Mouse (Mus musculus) lung, embryonic 15.5 days (tissue): Measurements from ENCODE around the gene Plin4. TPM values are rescaled to one million over a fixed set of nuclear protein-coding genes. Genes with fewer than 3 reads are reported as not detected.

Experiments
- ATAC-seq: fragments of 200-750 bp; cut with Nextera tagmentation; 2 replicates; pipeline ENCODE4 v1.8.0; 2017; ENCODE audit warnings: moderate number of reproducible peaks, borderline replicate concordance; ENCODE audit not compliant: low FRiP score, low TSS enrichment; ENCODE audit errors: extremely low read depth
- H3K27ac ChIP-seq: fragments of 300-500 bp; sonication (generic); 2 replicates; pipeline ENCODE4 v1.5.1; 2015; ENCODE audit warnings: moderate library complexity, mild to moderate bottlenecking, inconsistent platforms
- H3K27me3 ChIP-seq: fragments of 300-500 bp; sonication (generic); 2 replicates; pipeline ENCODE4 v1.6.1; 2015; ENCODE audit warnings: inconsistent platforms
- H3K36me3 ChIP-seq: fragments of 300-500 bp; sonication (generic); 2 replicates; pipeline ENCODE4 v1.6.1; 2015; ENCODE audit warnings: inconsistent platforms
- H3K4me1 ChIP-seq: fragments of 300-500 bp; sonication (generic); 2 replicates; pipeline ENCODE4 v1.6.1; 2015; ENCODE audit warnings: inconsistent platforms
- H3K4me2 ChIP-seq: fragments of 300-500 bp; sonication (generic); 2 replicates; pipeline ENCODE4 v1.6.1; 2015; ENCODE audit warnings: inconsistent platforms, mild to moderate bottlenecking, moderate library complexity
- H3K4me3 ChIP-seq: fragments of 300-500 bp; sonication (generic); 2 replicates; pipeline ENCODE4 v1.5.1; 2015; ENCODE audit warnings: mild to moderate bottlenecking, inconsistent platforms
- H3K9ac ChIP-seq: fragments of 300-500 bp; sonication (generic); 2 replicates; pipeline ENCODE4 v1.6.1; 2015; ENCODE audit warnings: inconsistent platforms
- H3K9me3 ChIP-seq: fragments of 300-500 bp; sonication (generic); 2 replicates; pipeline ENCODE4 v1.6.1; 2016; ENCODE audit warnings: inconsistent platforms
- WGBS: fragments of 180-500 bp; shearing (Covaris S2); methylation state at CpG from one replicate; pipeline ENCODE4 v1.1.7; 2015; 5-methylcytosine and 5-hydroxymethylcytosine counted together
- polyA plus RNA-seq: library from polyadenylated mRNA; unstranded; fragments of >200 nt; fragmentation: Nextera tagmentation; extraction: Ambion mirVana; gene quantifications from 2 replicates; pipeline ENCODE4 v1.2.1, GENCODE M21; 2015

The Plin4 gene
- polyA plus RNA-seq, 1 experiment from 2014 or later, result 0.19 TPM

DNA sequence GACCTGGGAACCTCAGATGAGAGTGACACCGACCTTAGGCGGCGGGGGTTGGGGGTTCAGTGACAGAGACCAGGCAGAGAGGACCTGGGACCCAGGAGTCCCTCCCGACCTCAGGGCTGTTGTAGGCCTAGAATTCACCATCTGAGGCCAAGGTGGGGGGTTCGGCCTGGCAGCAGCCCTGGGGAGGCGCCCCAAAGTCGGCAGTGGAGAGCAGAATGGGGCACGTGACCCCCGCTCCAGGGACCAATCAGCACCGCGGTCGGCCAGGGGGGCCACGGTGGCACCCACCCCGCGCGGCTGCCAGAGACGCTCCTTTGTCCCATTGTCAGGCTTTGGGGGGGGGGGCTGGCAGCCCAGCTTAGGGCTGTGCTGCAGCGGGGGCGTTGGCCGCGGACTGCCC lies 29.8 kb upstream of the Plin4 start:
- peak overlapping the region; percentile 42; the same call in 1 of the 2 replicates for H3K9ac ChIP-seq
- H3K4me2 ChIP-seq, result peak overlapping the region; percentile 100
- H3K9me3 ChIP-seq, result no peaks in the 10 kb centered on the region
- no peaks in the 10 kb centered on the region for H3K36me3 ChIP-seq
- ATAC-seq, result 0 out of 2 replicates have a peak, but pooled peaks have one; percentile 10
- peaks cover 30% of the 10 kb centered on the region for H3K4me1 ChIP-seq
- H3K27me3 ChIP-seq, result peaks cover 59% of the 10 kb centered on the region
- WGBS, result 9% methylated on average over 21 of the region's 21 CpGs
- peak overlapping the region; percentile 67 for H3K4me3 ChIP-seq
- no peak overlapping the region for H3K27ac ChIP-seq

GRCm38 (mm10) chr17:56137839-56138613 lies 28.4 kb upstream of the Plin4 start:
- Histone ChIP-seq H3K9ac (no peak overlapping the region), H3K4me2 (peak overlapping the region; percentile 42; the same call in 1 of the 2 replicates), H3K4me3 (no peak overlapping the region), H3K27ac (no peak overlapping the region), H3K36me3 (no peaks in the 10 kb centered on the region), H3K27me3 (peaks cover 46% of the 10 kb centered on the region), H3K9me3 (no peaks in the 10 kb centered on the region), H3K4me1 (peaks cover 41% of the 10 kb centered on the region)
- no peak for ATAC-seq
- 20% methylated on average over 25 of the region's 25 CpGs for WGBS

- Histone ChIP-seq H3K9me3 (no peaks in the 10 kb centered on the region), H3K36me3 (no peaks in the 10 kb centered on the region), H3K27ac (no peak overlapping the region), H3K9ac (no peak overlapping the region), H3K4me2 (no peak overlapping the region), H3K4me3 (no peak overlapping the region), H3K4me1 (peaks cover 31% of the 10 kb centered on the region), H3K27me3 (peaks cover 32% of the 10 kb centered on the region)
- WGBS, result 72% methylated on average over 7 of the region's 7 CpGs
- ATAC-seq, result no peak
These were observed 27.0 kb upstream of the Plin4 start for GRCm38 (mm10) chr17:56136558-56136957.

DNA sequence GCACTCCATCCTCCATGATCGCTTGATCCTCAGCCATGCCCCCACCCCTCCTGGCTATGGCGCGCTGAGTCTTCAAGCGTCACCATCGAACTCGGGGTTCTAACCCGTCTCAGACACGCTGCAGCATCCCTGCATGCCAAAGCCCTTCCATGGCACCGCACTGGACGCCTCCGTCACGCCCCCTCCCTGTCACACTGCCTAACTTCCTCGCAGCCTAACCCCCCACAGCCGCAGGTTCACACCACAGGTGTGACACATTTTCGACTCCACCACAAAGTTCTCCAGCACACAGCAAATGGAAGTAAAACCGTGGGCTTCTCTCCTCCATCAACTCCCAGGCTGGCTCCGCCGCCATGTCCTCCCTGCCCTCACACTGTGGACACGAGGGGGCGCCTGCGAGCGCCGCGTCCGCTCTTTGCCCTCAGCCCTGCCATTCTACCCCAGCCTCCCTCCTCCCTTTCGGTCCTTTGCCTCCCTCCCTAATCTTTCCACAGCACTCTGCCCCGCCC lies 24.9 kb upstream of the Plin4 start:
- Histone ChIP-seq H3K9me3 (no peaks in the 10 kb centered on the region), H3K4me2 (peak overlapping the region; percentile 72), H3K9ac (0 out of 2 replicates have a peak overlapping the region, but pooled peaks have one; percentile 20), H3K27ac (peak overlapping the region; percentile 79), H3K36me3 (no peaks in the 10 kb centered on the region), H3K4me3 (peak overlapping the region; percentile 33), H3K4me1 (peaks cover 24% of the 10 kb centered on the region), H3K27me3 (peaks cover 12% of the 10 kb centered on the region)
- WGBS, result 3% methylated on average over 27 of the region's 27 CpGs
- no peak for ATAC-seq

GRCm38 (mm10) chr17:56133457-56134363 lies 24.1 kb upstream of the Plin4 start:
- 17% methylated on average over 20 of the region's 21 CpGs for WGBS
- ATAC-seq, result peak; percentile 81

GRCm38 (mm10) chr17:56132661-56133060 lies 23.1 kb upstream of the Plin4 start:
- H3K27me3 ChIP-seq, result no peaks in the 10 kb centered on the region
- H3K9ac ChIP-seq, result no peak overlapping the region
- H3K36me3 ChIP-seq, result no peaks in the 10 kb centered on the region
- H3K9me3 ChIP-seq, result no peaks in the 10 kb centered on the region
- H3K4me3 ChIP-seq, result 0 out of 2 replicates have a peak overlapping the region, but pooled peaks have one; percentile 7
- H3K4me2 ChIP-seq, result peak overlapping the region; percentile 33; the same call in 1 of the 2 replicates
- H3K27ac ChIP-seq, result no peak overlapping the region
- no peak for ATAC-seq
- WGBS, result 3% methylated on average over 14 of the region's 14 CpGs
- H3K4me1 ChIP-seq, result peaks cover 16% of the 10 kb centered on the region

More at GRCm38 (mm10) chr17:56133457-56134363, 24.1 kb upstream of the Plin4 start:
- peaks cover 4% of the 10 kb centered on the region for H3K27me3 ChIP-seq
- H3K9ac ChIP-seq, result peak overlapping the region; percentile 20; the same call in 1 of the 2 replicates
- H3K4me1 ChIP-seq, result peaks cover 21% of the 10 kb centered on the region
- H3K4me3 ChIP-seq, result peak overlapping the region; percentile 33
- no peaks in the 10 kb centered on the region for H3K36me3 ChIP-seq
- peak overlapping the region; percentile 72 for H3K4me2 ChIP-seq
- peak overlapping the region; percentile 79 for H3K27ac ChIP-seq
- H3K9me3 ChIP-seq, result no peaks in the 10 kb centered on the region

DNA sequence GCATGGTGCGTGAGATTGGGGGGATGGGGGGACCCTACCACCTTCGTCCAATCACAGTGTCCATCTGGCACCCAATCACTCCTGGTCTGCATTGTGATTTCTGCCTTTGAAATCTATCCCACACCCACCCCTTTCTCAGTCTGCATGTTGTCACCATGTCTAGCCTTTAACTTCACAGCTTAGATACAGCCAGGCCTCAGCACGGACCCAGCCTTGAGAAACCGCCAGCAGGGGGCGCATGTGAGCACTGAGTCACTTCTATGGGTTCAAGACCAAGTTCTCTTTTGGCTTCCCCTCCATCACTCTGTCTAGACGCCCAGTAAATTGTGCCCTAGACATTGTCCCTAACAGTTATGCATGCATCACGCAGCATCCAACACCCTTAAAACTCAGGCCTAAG lies 22.2 kb upstream of the Plin4 start:
- no peak overlapping the region for H3K9ac ChIP-seq
- no peaks in the 10 kb centered on the region for H3K9me3 ChIP-seq
- no peak overlapping the region for H3K27ac ChIP-seq
- peaks cover 16% of the 10 kb centered on the region for H3K4me1 ChIP-seq
- 32% methylated on average over 7 of the region's 7 CpGs for WGBS
- no peak overlapping the region for H3K4me3 ChIP-seq
- ATAC-seq, result no peak
- H3K36me3 ChIP-seq, result no peaks in the 10 kb centered on the region
- no peak overlapping the region for H3K4me2 ChIP-seq
- no peaks in the 10 kb centered on the region for H3K27me3 ChIP-seq

- no peak overlapping the region for H3K4me3 ChIP-seq
- H3K27ac ChIP-seq, result no peak overlapping the region
- no peaks in the 10 kb centered on the region for H3K27me3 ChIP-seq
- H3K4me1 ChIP-seq, result peaks cover 16% of the 10 kb centered on the region
- no peaks in the 10 kb centered on the region for H3K36me3 ChIP-seq
- H3K4me2 ChIP-seq, result no peak overlapping the region
- H3K9me3 ChIP-seq, result no peaks in the 10 kb centered on the region
- WGBS, result 86% methylated on average over 10 of the region's 10 CpGs
- no peak for ATAC-seq
- no peak overlapping the region for H3K9ac ChIP-seq
These were observed 21.5 kb upstream of the Plin4 start for GRCm38 (mm10) chr17:56131136-56131535.

- ATAC-seq, result no peak
These were observed 18.6 kb upstream of the Plin4 start for GRCm38 (mm10) chr17:56128246-56128645.

DNA sequence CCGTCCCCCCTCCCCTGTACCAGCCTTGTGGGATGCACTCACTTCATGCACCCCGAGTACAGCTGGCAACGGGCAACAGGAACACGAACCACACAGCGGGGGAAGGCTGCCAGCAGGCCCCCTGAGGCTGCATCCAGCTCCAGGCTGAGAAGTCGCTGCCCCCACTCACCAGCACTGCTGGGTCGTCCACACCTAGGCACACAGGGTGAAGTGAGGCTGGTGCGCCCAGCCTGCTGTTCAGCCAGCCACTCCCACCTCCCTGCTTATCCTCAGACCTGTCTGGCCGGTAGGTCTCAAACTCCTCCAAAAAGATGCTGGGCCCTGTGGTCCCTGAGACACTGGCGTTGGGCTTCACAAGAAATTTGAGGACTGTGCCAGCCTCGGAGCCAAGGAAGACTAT lies 16.6 kb upstream of the Plin4 start:
- H3K9ac ChIP-seq, result no peak overlapping the region
- no peak overlapping the region for H3K4me2 ChIP-seq
- peaks cover 8% of the 10 kb centered on the region; the same call in 1 of the 2 replicates for H3K9me3 ChIP-seq
- peaks cover 8% of the 10 kb centered on the region for H3K4me1 ChIP-seq
- no peak overlapping the region for H3K4me3 ChIP-seq
- no peak overlapping the region for H3K27ac ChIP-seq
- ATAC-seq, result no peak
- H3K27me3 ChIP-seq, result peaks cover 42% of the 10 kb centered on the region
- no peaks in the 10 kb centered on the region for H3K36me3 ChIP-seq
- 70% methylated on average over 11 of the region's 11 CpGs for whole genome bisulfite sequencing

More at GRCm38 (mm10) chr17:56128246-56128645, 18.6 kb upstream of the Plin4 start:
- no peaks in the 10 kb centered on the region for H3K9me3 ChIP-seq
- peaks cover 8% of the 10 kb centered on the region for H3K4me1 ChIP-seq
- no peak overlapping the region for H3K4me2 ChIP-seq
- no peak overlapping the region for H3K27ac ChIP-seq
- H3K36me3 ChIP-seq, result no peaks in the 10 kb centered on the region
- H3K9ac ChIP-seq, result no peak overlapping the region
- peaks cover 23% of the 10 kb centered on the region for H3K27me3 ChIP-seq
- no peak overlapping the region for H3K4me3 ChIP-seq
- WGBS, result 64% methylated on average over 15 of the region's 15 CpGs

DNA sequence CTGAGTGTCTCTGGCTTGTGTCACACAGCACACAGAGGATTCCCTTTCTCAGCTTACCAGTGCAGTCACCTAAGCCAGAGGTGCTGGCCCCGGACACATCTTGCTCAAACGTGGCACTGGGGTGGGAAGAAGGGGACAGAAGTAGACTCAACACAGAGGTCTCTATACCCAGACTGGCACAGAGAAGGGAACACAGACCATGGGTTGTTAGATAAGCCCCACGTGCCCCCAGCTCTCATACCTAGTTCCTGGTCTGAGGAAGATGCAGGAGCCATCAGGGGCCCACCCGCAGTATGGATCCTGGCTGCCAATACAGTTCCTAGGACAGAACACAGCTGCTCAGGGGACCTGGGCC lies 15.7 kb upstream of the Plin4 start:
- no peaks in the 10 kb centered on the region for H3K36me3 ChIP-seq
- no peak overlapping the region for H3K4me2 ChIP-seq
- no peak for ATAC-seq
- peaks cover 8% of the 10 kb centered on the region; the same call in 1 of the 2 replicates for H3K9me3 ChIP-seq
- 84% methylated on average over 4 of the region's 4 CpGs for WGBS
- peaks cover 52% of the 10 kb centered on the region for H3K27me3 ChIP-seq
- H3K27ac ChIP-seq, result no peak overlapping the region
- no peak overlapping the region for H3K9ac ChIP-seq
- no peak overlapping the region for H3K4me3 ChIP-seq
- peaks cover 11% of the 10 kb centered on the region for H3K4me1 ChIP-seq
